Mouse (Mus musculus): ENCODE data around the gene Vmn2r61.

Gene Vmn2r61

GRCm38 (mm10) chr7:42259753-42260152 lies at the start of gene Vmn2r61:
Gene Vmn2r61 (plus strand): TSS chr7:42260053.
- no peak for DNase-seq

All from layer of hippocampus, adult 9-11 months (tissue).